Mouse (Mus musculus): ENCODE results near the gene Ddx11. TPM values are rescaled to one million over a fixed set of nuclear protein-coding genes. Genes with fewer than 3 reads are reported as not detected.

The Ddx11 gene
- polyA plus RNA-seq, 1 experiment from 2014 or later, result 26.1 TPM

Other genes with a start within 250 kb of the Ddx11 start
- 66.0 and 70.2 TPM in 2 replicates for gene Ralbp1, start 237.7 kb upstream of the Ddx11 start, polyA plus RNA-seq (2015; fragmentation: Nextera tagmentation; extraction: Ambion mirVana)
- gene Twsg1, start 172.3 kb upstream of the Ddx11 start, polyA plus RNA-seq (2015; fragmentation: Nextera tagmentation; extraction: Ambion mirVana), result 115 and 118 TPM in 2 replicates
- gene Ankrd12, start 46.4 kb upstream of the Ddx11 start, polyA plus RNA-seq (2015; fragmentation: Nextera tagmentation; extraction: Ambion mirVana), result 24.8 and 26.0 TPM in 2 replicates
- gene Ndufv2, start 22.0 kb upstream of the Ddx11 start, polyA plus RNA-seq (2015; fragmentation: Nextera tagmentation; extraction: Ambion mirVana), result 364 and 390 TPM in 2 replicates
- gene Washc1, start 12.0 kb upstream of the Ddx11 start, polyA plus RNA-seq (2015; fragmentation: Nextera tagmentation; extraction: Ambion mirVana), result 40.3 and 41.7 TPM in 2 replicates

Data from kidney, embryonic 15.5 days (tissue).